Mouse (Mus musculus) left cerebral cortex, postnatal 10 days (tissue): ENCODE data around the gene March4. TPM values are rescaled to one million over a fixed set of nuclear protein-coding genes. Genes with fewer than 3 reads are reported as not detected.

Experiments
- DNase-seq, 2 experiments: peaks; one replicate each; pipeline ENCODE4 v3.0.0; 2021 to 2022; ENCODE audit warnings: low spot score in 2 of 2, mixed read lengths in 1 of 2; ENCODE audit errors: extremely low spot score in 1 of 2
- intact Hi-C: fragments of 180-260 bp; cut with DNase I; formaldehyde crosslinking; loops from one replicate; pipeline ENCODE4 v1.15.1; 2025
- total RNA-seq, 2 experiments: library from RNA; stranded (reverse); gene quantifications; 2 replicates each; pipeline ENCODE4 v1.2.3; 2021

March4 gene
- total RNA-seq, 2 experiments from 2014 or later: 47.6 to 50.1 TPM

DNA sequence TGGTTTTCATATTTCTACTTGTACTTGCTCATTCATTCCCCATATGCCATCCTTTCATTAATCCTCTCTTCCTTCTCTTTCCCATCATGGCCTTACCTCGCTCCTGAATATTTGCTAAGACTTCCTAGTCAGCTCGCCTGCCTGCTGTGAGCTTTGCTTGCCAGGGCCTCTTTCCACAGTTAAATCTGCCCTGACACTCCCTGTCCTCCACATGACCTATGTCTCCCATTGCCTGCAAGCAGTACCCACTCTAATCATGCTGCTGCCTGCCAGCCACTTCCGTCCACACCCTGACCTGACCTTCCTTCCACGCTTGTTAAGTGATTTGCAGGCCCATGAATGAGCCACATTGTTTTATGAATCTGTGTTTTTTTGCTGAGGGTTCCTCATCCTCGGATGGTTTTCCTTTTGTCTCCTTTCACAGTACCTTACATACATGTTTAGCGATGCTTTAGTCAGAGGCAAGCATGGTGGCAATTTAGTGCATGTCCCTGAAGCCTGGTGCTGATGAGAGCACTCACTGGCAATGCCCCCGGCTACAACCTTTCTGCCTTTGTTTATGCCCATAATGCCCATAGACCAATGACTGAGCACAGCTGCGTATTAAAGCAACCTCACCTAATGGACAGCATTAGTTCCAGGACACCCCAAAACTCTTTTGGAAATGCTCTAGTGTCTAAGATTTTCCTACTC lies 122.0 kb downstream of the March4 start:
- no peak for DNase-seq
- intact Hi-C loops: no loop called here

- intact Hi-C loops: no loop called here
- DNase-seq: no peak
Measured at GRCm38 (mm10) chr1:72414133-72414532, 122.6 kb downstream of the March4 start.

DNA sequence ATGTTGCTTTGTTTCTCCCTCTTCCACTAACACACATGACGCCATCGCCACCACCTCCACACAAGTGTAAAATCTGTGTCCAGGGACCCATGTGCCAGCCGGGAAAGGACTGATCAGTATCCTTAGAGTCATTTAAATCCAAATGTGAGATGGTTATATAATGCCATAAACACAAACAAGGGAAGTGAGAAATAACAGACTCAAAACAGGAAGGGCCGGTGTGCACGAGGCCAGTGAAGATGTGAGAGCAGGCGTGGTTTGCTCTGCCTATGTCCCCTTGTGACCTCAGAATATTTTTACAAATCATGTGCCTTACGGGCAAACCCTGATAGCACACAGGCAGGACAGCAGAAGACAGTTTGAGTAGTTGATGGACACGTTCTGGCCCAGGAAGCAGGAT lies 123.5 kb downstream of the March4 start:
- DNase-seq: no peak
- intact Hi-C loops: no loop called here

DNA sequence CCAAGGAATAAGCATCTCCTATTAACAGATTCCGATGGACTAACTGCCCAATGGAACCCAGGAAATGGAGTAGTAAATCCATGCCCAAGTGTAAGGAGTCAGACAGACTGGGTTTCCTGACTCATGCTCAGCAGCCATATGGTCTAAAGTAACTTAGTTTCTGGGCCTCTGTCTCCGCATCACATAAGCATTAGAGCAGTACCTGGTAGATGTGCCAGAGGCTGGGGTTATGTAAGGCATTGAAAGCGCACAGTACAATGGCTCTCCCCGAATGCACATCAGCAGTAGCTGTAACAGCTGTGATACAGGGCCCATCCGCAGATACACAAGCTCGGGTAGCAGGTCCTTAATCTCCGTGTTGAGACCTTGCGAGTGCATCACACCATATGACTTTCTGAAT lies 125.6 kb downstream of the March4 start:
- intact Hi-C loops: no loop called here
- no peak for DNase-seq

DNA sequence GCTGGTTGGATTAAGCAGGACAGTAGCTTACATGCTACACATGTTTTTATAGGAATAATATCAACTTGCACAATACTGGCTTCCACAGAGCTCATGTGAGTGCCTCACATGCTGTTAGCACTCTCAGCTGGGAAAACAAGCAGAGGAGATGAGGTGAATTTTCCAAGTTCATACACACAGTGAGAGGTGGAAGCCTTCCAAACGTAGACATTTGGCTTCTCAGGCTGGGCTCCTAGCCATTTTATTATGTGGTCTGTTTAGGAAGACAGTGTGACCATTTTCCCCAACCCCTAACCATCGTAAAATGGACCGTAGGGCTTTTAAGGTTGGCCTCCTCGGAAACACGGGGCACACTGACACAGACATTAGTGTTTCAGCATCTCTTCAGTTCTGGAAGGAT lies 126.8 kb downstream of the March4 start:
- intact Hi-C loops: no loop called here
- DNase-seq: no peak

- no peak for DNase-seq
- intact Hi-C loops: no loop called here
Measured at GRCm38 (mm10) chr1:72406505-72407079, 130.1 kb downstream of the March4 start.

GRCm38 (mm10) chr1:72401331-72402069 lies 135.2 kb downstream of the March4 start:
- intact Hi-C loops: no loop called here
- no peak for DNase-seq

DNA sequence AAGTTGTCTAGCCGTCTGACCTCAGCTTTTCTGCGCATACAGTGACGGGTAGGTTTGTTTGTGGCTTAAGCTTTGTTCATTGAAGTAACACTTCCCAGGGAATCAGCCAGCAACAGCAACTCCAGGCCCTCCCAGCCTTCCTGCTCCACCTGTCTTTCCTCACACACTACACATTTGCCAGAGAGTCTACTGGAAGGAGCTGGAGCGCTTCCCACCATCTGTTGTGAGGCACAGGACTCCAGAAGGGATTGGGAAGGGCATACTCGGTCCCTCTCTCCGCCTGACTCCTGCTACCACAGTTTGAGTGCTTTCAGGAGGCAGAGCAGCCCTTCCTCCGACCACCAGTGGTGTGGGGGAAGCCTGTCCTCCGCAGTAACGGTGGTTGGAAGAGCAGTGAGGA lies 136.1 kb downstream of the March4 start:
- peak in 1 of 2 experiments; percentile 33 for DNase-seq
- intact Hi-C loops: no loop called here

DNA sequence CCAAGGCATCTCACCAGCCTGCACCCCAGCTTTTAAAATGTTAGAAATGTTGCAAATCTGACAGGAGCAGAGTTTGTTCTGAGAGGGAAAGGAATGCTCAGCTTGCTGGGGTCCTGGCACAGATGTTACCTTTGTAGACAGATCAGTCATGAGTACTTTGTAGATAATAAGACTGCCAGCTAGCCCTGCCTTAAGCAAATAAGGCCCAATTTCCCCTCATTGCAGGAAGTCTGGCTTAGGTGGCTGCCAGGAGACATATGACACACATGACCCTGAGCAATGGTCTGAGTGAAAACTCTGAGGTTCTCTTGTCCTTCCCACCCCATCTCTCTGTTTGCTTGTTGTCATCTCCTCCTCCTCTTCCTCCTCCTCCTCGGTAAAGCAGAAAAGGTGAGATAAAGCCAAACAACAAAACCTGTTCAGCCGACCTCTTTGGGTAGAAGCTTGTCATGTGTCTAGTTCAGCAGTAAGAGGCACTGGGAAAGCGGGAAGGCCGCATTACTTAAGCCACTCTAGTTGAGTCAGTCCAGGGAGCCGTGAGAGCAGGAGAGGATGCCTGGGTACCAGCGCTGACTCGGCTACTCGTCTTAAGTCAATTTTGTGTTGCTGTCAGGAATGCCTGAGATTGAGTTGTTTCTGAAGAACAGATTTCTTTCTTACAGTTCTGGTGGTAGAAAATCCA lies 136.9 kb downstream of the March4 start:
- intact Hi-C loops: no loop called here
- no peak for DNase-seq

DNA sequence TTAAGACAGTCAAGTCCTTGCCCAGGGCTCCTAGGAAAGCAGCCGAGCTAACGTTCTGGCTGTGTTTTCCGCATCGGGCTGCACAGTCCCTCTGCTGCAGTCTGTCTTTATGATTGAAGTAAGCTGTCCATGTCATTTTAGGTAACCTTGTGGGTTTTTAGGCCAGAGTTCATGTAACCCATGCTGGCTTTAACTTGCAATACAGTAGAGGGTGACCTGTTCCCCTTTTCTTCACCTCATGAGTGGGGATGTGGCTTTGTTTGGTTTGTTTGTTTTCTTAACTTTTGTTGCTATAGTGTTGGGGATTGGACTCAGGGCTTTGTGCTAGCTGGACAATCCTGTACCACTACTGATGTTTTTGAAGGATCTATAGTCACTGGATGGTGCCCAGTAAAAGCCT lies 146.3 kb downstream of the March4 start:
- no peak for DNase-seq
- intact Hi-C loops: no loop called here

- no peak for DNase-seq
- intact Hi-C loops: no loop called here
Measured at GRCm38 (mm10) chr1:72383651-72384050, 153.1 kb downstream of the March4 start.

GRCm38 (mm10) chr1:72383056-72383455 lies 153.7 kb downstream of the March4 start:
- DNase-seq: peak in 1 of 2 experiments; percentile 13
- intact Hi-C loops: no loop called here

DNA sequence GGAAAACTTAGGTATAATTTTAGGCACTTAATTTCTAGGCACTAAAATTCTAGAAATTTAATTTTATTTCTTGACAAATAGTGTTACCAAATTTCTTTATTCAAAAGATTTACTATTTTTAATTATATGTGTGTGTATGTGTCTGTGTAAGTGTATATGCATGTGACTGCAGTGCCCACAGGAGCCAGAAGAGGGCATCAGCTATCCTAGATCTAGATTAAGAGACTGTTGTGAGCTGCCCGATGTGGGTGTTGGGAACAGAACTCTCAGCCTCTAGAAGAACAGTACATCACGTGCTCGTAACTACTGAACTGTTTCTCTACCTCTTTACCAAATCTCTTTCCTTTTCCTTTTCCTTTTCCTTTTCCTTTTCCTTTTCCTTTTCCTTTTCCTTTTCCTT lies 156.2 kb downstream of the March4 start:
- no peak for DNase-seq
- intact Hi-C loops: no loop called here

DNA sequence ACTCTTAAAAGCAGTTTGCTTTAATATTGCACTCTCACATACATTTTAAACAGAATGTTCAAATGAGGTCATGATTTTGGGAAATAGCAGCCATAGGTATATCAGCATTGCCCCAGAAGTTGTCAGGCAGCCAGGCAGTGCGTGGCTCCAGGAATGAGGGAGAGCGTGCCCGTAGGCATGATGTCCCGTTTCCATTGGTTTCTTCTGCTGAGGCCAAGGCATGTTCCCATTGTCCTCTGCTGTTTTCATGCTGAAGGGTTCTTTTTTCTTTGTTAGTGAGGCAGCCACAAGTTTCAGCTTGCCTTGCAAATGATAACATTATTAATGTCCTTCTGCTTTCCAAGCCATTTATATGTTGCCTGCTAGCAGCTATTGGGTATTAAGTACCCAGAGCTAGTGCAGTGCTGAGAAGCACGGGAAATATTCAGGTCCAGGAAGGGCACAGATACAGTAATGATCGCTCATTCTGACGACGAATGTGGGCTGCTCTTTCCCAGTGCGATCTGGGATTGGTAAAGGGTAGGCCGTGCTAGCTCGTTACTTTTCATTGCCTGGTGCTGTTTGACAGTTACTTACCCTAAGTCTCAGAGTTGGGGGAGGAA lies 156.9 kb downstream of the March4 start:
- intact Hi-C loops: no loop called here
- no peak for DNase-seq

DNA sequence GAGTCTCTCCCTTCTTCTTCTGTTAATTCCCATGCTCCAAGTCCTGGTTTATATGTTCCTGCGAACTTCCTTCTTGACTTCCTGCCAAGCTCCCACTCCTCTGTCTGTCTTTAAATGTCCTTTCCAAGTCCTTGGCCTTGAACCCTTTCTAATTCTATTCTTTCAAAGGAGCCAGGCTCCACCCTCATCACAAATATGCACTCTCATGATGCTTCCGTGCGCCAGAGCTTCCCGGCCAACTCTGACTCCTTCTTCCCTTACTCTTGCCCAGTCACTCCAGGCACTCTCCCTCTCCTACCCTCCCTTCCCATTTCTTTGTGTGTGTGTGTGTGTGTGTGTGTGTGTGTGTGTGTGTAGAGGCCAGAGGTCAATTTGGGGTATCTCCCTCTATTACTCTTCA lies 158.6 kb downstream of the March4 start:
- no peak for DNase-seq

More for the DNA sequence above, 158.6 kb downstream of the March4 start:
- intact Hi-C loops: no loop called here

Other genes with a start within 250 kb of the March4 start
- gene Xrcc5, start 229.5 kb downstream of the March4 start, total RNA-seq: 10 to 100 TPM in 1 of 2 experiments, 1 to 10 TPM in 1; 9.8 to 10.5 TPM
- 10 to 100 TPM; 50.3 to 51.2 TPM for gene Smarcal1, start 46.3 kb upstream of the March4 start, total RNA-seq
- not detected for gene Ankar, start 163.6 kb upstream of the March4 start, total RNA-seq
- gene Rpl37a, start 174.4 kb upstream of the March4 start, total RNA-seq: 100 to 1,000 TPM; 577 to 581 TPM